Mouse (Mus musculus) forebrain, embryonic 11.5 days (tissue): ENCODE measurements around the gene Gm9821. TPM values are rescaled to one million over a fixed set of nuclear protein-coding genes. Genes with fewer than 3 reads are reported as not detected.

ENCODE experiments used
- ATAC-seq: fragments of 200-750 bp; cut with Nextera tagmentation; replicated peaks from 2 replicates; pipeline ENCODE4 v1.8.0; 2017; ENCODE audit warnings: moderate TSS enrichment; ENCODE audit not compliant: low FRiP score
- DNase-seq: peaks from one replicate; pipeline ENCODE4 v3.0.0-alpha.2; 2017; ENCODE audit warnings: low spot score
- H3K27ac ChIP-seq: fragments of 300-500 bp; sonication (generic); 2 replicates; pipeline ENCODE4 v1.5.1; 2014; ENCODE audit warnings: low read depth, low read length
- H3K27me3 ChIP-seq: fragments of 300-500 bp; sonication (generic); 2 replicates; pipeline ENCODE4 v1.6.1; 2014; ENCODE audit warnings: mild to moderate bottlenecking, low read length, mixed read lengths; ENCODE audit not compliant: control insufficient read depth, insufficient read depth
- H3K36me3 ChIP-seq: fragments of 300-500 bp; sonication (generic); 2 replicates; pipeline ENCODE4 v1.6.1; 2014; ENCODE audit warnings: mild to moderate bottlenecking, low read length, moderate library complexity, mixed read lengths; ENCODE audit not compliant: control insufficient read depth, insufficient read depth
- H3K4me1 ChIP-seq: fragments of 300-500 bp; sonication (generic); replicated peaks from 2 replicates; pipeline ENCODE4 v1.6.1; 2014; ENCODE audit warnings: low read length, mixed read lengths; ENCODE audit not compliant: control insufficient read depth, insufficient read depth
- H3K4me2 ChIP-seq: fragments of 300-500 bp; sonication (generic); 2 replicates; pipeline ENCODE4 v1.6.1; 2014; ENCODE audit warnings: low read depth, mild to moderate bottlenecking, low read length, moderate library complexity, mixed read lengths; ENCODE audit not compliant: severe bottlenecking
- H3K4me3 ChIP-seq: fragments of 300-500 bp; sonication (generic); 2 replicates; pipeline ENCODE4 v1.5.1; 2014; ENCODE audit warnings: low read depth, low read length
- H3K9ac ChIP-seq: fragments of 300-500 bp; sonication (generic); 2 replicates; pipeline ENCODE4 v1.6.1; 2014; ENCODE audit warnings: low read length
- H3K9me3 ChIP-seq: fragments of 300-500 bp; sonication (generic); 2 replicates; pipeline ENCODE4 v1.6.1; 2016; ENCODE audit warnings: low read length, mixed read lengths; ENCODE audit not compliant: control insufficient read depth
- WGBS: fragments of 180-500 bp; shearing (Covaris S2); extraction: QIAGEN DNeasy Blood & Tissue Kit; methylation state at CpG from one replicate; pipeline ENCODE4 v1.1.7; 2014; 5-methylcytosine and 5-hydroxymethylcytosine counted together
- polyA plus RNA-seq: library from polyadenylated mRNA; unstranded; fragments of >200 nt; fragmentation: Nextera tagmentation; extraction: Ambion mirVana; gene quantifications from 2 replicates; pipeline ENCODE4 v1.2.1, GENCODE M21; 2014

Gm9821 gene
- polyA plus RNA-seq, 1 experiment from 2014 or later: 0.90 TPM

DNA sequence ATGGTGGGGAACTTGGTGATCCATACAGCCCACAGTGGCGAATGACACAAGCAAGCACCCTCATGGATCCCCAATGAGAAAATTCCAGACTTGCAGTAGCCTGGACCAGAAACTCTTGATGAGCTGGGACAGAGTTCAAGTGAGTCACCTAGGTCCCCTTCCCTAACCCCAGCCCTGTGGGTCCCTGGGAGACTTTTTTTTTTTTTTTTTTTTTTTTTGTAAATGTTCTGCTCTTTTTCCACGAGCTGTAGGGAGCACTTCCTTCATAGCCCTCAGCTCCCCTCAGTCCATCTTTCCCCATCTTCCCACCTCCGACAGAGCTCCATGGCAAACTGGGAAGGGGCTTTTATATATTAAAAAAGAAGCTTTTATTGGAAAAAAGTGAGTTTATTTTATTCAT lies 16.0 kb upstream of the Gm9821 start:
- 56% methylated on average over 3 of the region's 3 CpGs for WGBS
- Histone ChIP-seq H3K9ac (no peak overlapping the region; the same call in 1 of the 2 replicates), H3K9me3 (no peaks in the 10 kb centered on the region), H3K36me3 (no peaks in the 10 kb centered on the region), H3K27ac (no peak overlapping the region), H3K4me3 (peak overlapping the region; percentile 81; the same call in 1 of the 2 replicates), H3K4me1 (peaks cover 22% of the 10 kb centered on the region), H3K27me3 (peaks cover 4% of the 10 kb centered on the region), H3K4me2 (peak overlapping the region; percentile 89; the same call in 1 of the 2 replicates)
- DNase-seq (no peak), ATAC-seq (no peak)

DNA sequence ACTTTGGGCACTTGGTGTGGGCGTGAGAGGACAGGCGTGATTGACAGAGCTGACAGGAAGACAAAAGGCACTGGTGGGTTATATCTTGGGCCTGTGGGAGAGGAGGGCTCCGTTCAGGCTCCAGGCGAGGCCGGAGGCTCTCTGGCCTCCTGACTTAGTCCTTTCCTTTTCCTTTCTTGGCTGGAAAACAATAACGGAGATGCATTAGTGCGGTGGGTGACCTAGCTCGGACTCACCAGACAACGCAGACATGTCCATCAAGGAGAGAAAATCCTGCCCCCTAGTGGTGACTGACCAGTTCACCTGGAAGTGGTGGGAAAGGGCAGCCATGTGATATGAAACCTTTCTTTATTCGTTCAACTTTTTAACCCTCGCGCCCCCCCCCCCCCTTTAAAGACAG lies 15.6 kb upstream of the Gm9821 start:
- WGBS: 4% methylated on average over 12 of the region's 12 CpGs
- H3K4me2 ChIP-seq: peak overlapping the region; percentile 89
- DNase-seq: peak; percentile 86
- no peaks in the 10 kb centered on the region for H3K36me3 ChIP-seq
- 0 out of 2 replicates have a peak, but pooled peaks have one; percentile 10 for ATAC-seq
- H3K9me3 ChIP-seq: no peaks in the 10 kb centered on the region
- H3K27me3 ChIP-seq: no peaks in the 10 kb centered on the region; the same call in 1 of the 2 replicates
- peak overlapping the region; percentile 97; the same call in 1 of the 2 replicates for H3K27ac ChIP-seq
- peaks cover 22% of the 10 kb centered on the region for H3K4me1 ChIP-seq
- H3K4me3 ChIP-seq: peak overlapping the region; percentile 81
- peak overlapping the region; percentile 99 for H3K9ac ChIP-seq

DNA sequence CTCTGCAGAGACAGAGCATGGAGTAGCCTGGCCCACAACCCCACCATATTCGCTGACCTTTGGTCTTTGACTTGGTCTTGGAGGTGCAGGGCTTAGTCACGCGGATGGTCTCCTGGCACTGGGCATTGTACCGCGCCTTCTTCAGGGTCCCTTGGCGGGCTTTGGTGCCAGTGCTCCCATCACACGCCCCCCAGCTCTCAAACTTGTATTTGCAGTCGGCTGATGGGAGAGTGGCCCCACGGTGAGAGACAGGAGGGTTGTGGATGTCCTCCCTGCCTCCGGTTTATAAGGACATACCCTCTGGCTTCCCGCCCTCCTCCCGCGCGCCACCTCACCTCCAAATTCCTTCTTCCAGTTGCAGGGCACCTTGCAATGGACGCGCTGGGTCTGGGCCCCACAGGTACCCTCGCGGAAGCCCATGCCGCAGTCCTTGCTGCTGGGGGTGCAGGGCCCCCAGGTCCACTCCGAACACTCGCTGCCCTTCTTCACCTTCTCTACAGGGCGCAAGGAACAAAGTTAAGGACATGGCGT lies 14.7 kb upstream of the Gm9821 start:
- peak overlapping the region; percentile 99 for H3K9ac ChIP-seq
- ATAC-seq (0 out of 2 replicates have a peak, but pooled peaks have one; percentile 1), DNase-seq (peak; percentile 78)
- peak overlapping the region; percentile 81 for H3K4me3 ChIP-seq
- peaks cover 22% of the 10 kb centered on the region for H3K4me1 ChIP-seq
- H3K4me2 ChIP-seq: peak overlapping the region; percentile 89
- WGBS: under 1% methylated on average over 23 of the region's 23 CpGs
- no peaks in the 10 kb centered on the region for H3K27me3 ChIP-seq
- H3K9me3 ChIP-seq: no peaks in the 10 kb centered on the region
- H3K27ac ChIP-seq: peak overlapping the region; percentile 97
- no peaks in the 10 kb centered on the region for H3K36me3 ChIP-seq

DNA sequence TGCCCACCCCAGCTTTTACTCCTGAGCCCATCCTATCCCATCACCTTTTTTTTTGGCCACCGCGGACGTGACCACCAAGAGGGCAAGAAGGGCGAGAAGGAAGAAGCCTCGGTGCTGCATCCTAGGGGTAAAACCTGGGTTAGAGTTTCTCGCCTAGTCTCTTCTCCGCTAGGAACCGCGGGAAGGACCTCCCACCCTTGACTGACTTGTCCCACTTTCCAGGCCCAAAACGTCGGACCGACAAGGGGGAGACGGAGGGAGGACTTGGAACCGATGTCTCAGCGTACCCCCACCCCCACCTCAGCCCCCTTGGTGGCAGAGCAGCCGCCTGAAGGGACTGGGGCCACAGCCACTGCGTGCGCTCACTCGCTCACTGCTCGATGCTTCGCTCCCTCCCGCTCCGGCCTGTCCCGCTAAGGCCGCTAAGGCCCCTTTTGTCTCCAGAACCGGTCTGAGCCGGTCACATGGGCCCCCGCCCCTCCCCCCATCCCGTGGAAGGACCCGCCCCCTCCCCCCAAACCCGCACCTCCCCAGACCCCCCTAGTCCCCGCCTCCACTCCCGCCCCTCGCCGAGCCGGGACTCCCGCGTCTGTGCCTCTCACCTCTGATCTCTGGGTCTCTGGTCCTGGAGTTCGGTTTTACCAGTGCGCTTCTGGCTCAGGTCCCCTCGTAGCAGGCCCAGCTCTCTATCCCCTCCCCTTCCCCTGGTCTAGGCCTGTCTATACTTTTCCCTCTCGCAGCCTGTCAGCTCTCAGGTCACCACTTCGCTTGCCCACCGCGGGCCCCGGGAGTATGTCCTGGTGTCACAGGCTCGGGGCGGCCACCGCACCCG lies 14.0 kb upstream of the Gm9821 start:
- 2% methylated on average over 48 of the region's 50 CpGs for WGBS
- H3K4me3 ChIP-seq: peak overlapping the region; percentile 81
- H3K27me3 ChIP-seq: no peaks in the 10 kb centered on the region
- no peaks in the 10 kb centered on the region for H3K9me3 ChIP-seq
- peak overlapping the region; percentile 97 for H3K27ac ChIP-seq
- H3K4me2 ChIP-seq: peak overlapping the region; percentile 89
- no peaks in the 10 kb centered on the region for H3K36me3 ChIP-seq
- peaks cover 22% of the 10 kb centered on the region for H3K4me1 ChIP-seq
- peak; percentile 97 for DNase-seq
- peak; percentile 82 for ATAC-seq
- peak overlapping the region; percentile 99 for H3K9ac ChIP-seq

DNA sequence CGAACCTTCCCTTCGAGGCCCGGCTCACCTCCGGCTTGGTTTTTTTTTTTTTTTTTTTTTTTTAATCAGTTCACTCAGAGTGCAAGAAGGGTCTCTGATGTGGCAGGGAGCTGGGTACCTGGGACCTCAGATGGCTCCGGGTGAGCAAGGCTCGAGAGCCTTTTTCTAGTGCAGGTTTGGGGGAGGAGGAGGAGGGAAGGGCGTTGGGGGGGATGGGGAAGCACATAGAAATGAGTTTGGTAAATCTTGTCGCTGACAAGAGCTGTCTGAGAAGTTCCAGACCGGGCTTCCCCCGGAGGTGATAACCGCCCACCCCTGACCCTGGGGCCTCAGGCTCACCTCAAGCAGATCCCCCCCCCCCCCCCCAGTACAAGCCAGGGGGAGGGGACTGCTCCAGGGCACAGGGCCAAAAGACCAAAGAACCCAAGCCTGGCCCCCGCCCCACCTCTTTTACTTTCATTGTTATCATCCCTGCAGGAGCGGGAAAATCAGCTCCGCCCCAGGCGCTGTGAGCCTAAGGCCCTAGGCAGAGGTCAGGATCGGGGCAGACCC lies 13.3 kb upstream of the Gm9821 start, which contains the start of gene Mdk:
TSS of gene Mdk (minus strand) at position 138 of the 552 bp plus-strand sequence.
- WGBS: 1% methylated on average over 16 of the region's 16 CpGs
- H3K4me3 ChIP-seq: peak within 1 kb of the TSS; percentile 81
- H3K9ac ChIP-seq: peak within 1 kb of the TSS; percentile 99
- no peaks in the 10 kb centered on the region for H3K9me3 ChIP-seq
- H3K4me2 ChIP-seq: peak within 1 kb of the TSS; percentile 89
- peak within 1 kb of the TSS; percentile 97 for H3K27ac ChIP-seq
- H3K27me3 ChIP-seq: no peaks in the 10 kb centered on the region
- ATAC-seq: peak; percentile 16
- H3K36me3 ChIP-seq: no peaks in the 10 kb centered on the region
- peak; percentile 84 for DNase-seq
- peaks cover 22% of the 10 kb centered on the region for H3K4me1 ChIP-seq

DNA sequence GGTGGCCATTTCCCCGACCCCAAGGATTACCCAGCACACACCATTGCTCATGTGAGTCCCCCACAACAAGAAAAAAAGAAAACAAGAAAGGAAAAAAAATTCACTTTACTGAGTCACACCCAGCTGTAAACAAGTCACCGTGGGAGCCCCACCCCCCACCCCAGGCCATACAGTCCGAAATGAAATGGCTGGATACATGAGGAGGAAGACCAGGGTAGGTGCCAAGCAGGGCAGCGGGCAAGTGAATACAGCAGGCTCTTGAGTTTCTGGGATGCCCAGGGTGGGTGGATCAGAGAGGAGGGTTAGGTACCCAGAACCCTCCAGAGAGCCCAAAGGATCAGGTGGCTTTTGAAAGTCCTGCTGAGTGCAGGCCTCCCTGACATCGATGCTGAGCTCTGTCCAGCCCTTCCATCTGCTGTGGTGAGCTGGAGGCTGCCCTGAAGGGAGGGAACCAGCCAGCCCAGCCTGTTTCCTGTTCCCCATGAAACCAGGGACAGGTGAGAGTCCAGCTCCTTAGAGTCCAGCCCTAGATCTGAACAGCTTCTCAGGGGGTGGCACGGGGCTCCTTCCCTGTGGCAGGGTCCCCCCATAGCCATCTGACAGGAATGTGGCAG lies 12.7 kb upstream of the Gm9821 start:
- Histone ChIP-seq H3K4me3 (no peak overlapping the region; the same call in 1 of the 2 replicates), H3K36me3 (no peaks in the 10 kb centered on the region), H3K27ac (peak overlapping the region; percentile 97), H3K27me3 (no peaks in the 10 kb centered on the region), H3K9ac (peak overlapping the region; percentile 99), H3K9me3 (no peaks in the 10 kb centered on the region), H3K4me2 (peak overlapping the region; percentile 89), H3K4me1 (peaks cover 22% of the 10 kb centered on the region)
- peak; percentile 67 for DNase-seq
- ATAC-seq: no peak
- 9% methylated on average over 6 of the region's 6 CpGs for WGBS

DNA sequence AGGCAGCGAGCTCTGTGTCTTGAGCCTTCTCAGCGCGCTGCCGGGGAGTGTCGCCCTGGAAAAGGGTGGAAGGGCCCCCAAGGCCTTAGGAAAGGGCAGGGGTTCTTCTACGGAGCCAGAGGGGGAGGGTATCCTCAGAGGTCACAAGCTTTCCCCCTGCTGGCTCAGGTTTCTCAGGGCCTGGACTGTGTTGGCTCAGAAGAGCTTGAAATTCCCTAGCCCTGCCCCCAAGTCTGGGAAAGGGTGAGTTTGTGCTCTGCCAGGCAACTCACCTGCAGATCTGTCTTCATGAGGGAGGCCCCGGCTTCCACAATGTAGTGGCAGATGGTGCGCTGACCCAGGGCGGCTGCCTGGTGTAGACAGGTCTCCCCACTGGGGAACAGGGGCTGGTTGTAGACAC lies 12.0 kb upstream of the Gm9821 start:
- no peak overlapping the region for H3K4me3 ChIP-seq
- WGBS: 18% methylated on average over 9 of the region's 9 CpGs
- peaks cover 21% of the 10 kb centered on the region for H3K4me1 ChIP-seq
- H3K27me3 ChIP-seq: no peaks in the 10 kb centered on the region
- H3K27ac ChIP-seq: peak overlapping the region; percentile 97; the same call in 1 of the 2 replicates
- no peak for ATAC-seq
- H3K9me3 ChIP-seq: no peaks in the 10 kb centered on the region
- peak overlapping the region; percentile 99 for H3K9ac ChIP-seq
- no peaks in the 10 kb centered on the region for H3K36me3 ChIP-seq
- H3K4me2 ChIP-seq: no peak overlapping the region
- DNase-seq: no peak

DNA sequence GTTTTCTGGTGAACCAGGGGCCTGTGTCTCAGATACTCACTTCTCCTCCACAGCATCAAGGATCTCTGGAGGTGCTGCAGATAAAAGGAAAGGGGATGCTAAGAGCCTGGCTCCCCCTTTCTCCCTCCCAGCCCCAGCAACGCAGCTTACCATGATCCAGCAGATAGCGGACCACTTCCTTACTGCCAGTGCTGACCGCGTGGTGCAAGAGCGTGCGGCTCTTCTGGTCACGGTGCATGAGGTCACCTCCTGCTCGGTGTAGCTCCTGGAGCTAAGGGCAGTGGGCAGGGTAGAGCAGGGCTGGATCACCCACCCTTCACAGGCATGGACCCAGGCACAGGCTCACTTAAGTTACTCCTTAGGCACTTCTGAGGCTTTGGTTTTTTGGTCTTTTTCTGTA lies 11.5 kb upstream of the Gm9821 start:
- WGBS: 76% methylated on average over 8 of the region's 8 CpGs
- Histone ChIP-seq H3K9me3 (no peaks in the 10 kb centered on the region), H3K27ac (no peak overlapping the region), H3K4me2 (no peak overlapping the region), H3K4me1 (peaks cover 19% of the 10 kb centered on the region), H3K36me3 (no peaks in the 10 kb centered on the region), H3K4me3 (no peak overlapping the region), H3K9ac (no peak overlapping the region), H3K27me3 (no peaks in the 10 kb centered on the region)
- DNase-seq (no peak), ATAC-seq (no peak)
